Mouse (Mus musculus) forebrain, postnatal 0 days (tissue): Measurements from ENCODE around the gene Slc9a3. TPM values are rescaled to one million over a fixed set of nuclear protein-coding genes. Genes with fewer than 3 reads are reported as not detected.

Source experiments
- ATAC-seq: fragments of 200-750 bp; cut with Nextera tagmentation; 2 replicates; pipeline ENCODE4 v1.8.0; 2017; ENCODE audit warnings: mild to moderate bottlenecking, moderate library complexity
- DNase-seq: peaks from one replicate; pipeline ENCODE4 v3.0.0-alpha.2; 2015
- H3K27ac ChIP-seq: fragments of 300-500 bp; sonication (generic); 2 replicates; pipeline ENCODE4 v1.5.1; 2014; ENCODE audit warnings: low read depth, mild to moderate bottlenecking, antibody characterized with exemption, low read length, moderate library complexity, mixed read lengths
- H3K27me3 ChIP-seq: fragments of 300-500 bp; sonication (generic); 2 replicates; pipeline ENCODE4 v1.6.1; 2014; ENCODE audit warnings: mild to moderate bottlenecking, low read length, mixed read lengths; ENCODE audit not compliant: insufficient read depth
- H3K36me3 ChIP-seq: fragments of 300-500 bp; sonication (generic); 2 replicates; pipeline ENCODE4 v1.6.1; 2014; ENCODE audit warnings: mild to moderate bottlenecking, moderate library complexity; ENCODE audit not compliant: insufficient read depth
- H3K4me1 ChIP-seq: fragments of 300-500 bp; sonication (generic); 2 replicates; pipeline ENCODE4 v1.6.1; 2014; ENCODE audit warnings: antibody characterized with exemption; ENCODE audit not compliant: insufficient read depth
- H3K4me2 ChIP-seq: fragments of 300-500 bp; sonication (generic); 2 replicates; pipeline ENCODE4 v1.6.1; 2014; ENCODE audit warnings: low read depth, mild to moderate bottlenecking, moderate library complexity
- H3K4me3 ChIP-seq: fragments of 300-500 bp; sonication (generic); 2 replicates; pipeline ENCODE4 v1.5.1; 2014; ENCODE audit warnings: low read depth, low read length, mixed read lengths
- H3K9ac ChIP-seq: fragments of 300-500 bp; sonication (generic); 2 replicates; pipeline ENCODE4 v1.6.1; 2014; ENCODE audit warnings: mild to moderate bottlenecking
- H3K9me3 ChIP-seq: fragments of 300-500 bp; sonication (generic); 2 replicates; pipeline ENCODE4 v1.6.1; 2016; ENCODE audit warnings: low read length
- CTCF ChIP-seq: sonication (generic); IDR thresholded peaks from 2 replicates; pipeline ENCODE4 v1.5.1; 2016; ENCODE audit warnings: antibody characterized with exemption, control low read depth, low read depth
- WGBS: fragments of 180-500 bp; shearing (Covaris S2); extraction: QIAGEN DNeasy Blood & Tissue Kit; methylation state at CpG from one replicate; pipeline ENCODE4 v1.1.7; 2014; 5-methylcytosine and 5-hydroxymethylcytosine counted together
- polyA plus RNA-seq: library from polyadenylated mRNA; unstranded; fragments of >200 nt; fragmentation: Nextera tagmentation; extraction: Ambion mirVana; gene quantifications from 2 replicates; pipeline ENCODE4 v1.2.1, GENCODE M21; 2015
- total RNA-seq: library from RNA; depleted of rRNA; stranded (reverse); fragments of >200 nt; gene quantifications from 2 replicates; pipeline ENCODE4 v1.2.3, GENCODE M21; 2014

Gene Slc9a3
- total and polyA plus RNA-seq, 2 experiments from 2014 or later: 0.29 to 0.40 TPM

DNA sequence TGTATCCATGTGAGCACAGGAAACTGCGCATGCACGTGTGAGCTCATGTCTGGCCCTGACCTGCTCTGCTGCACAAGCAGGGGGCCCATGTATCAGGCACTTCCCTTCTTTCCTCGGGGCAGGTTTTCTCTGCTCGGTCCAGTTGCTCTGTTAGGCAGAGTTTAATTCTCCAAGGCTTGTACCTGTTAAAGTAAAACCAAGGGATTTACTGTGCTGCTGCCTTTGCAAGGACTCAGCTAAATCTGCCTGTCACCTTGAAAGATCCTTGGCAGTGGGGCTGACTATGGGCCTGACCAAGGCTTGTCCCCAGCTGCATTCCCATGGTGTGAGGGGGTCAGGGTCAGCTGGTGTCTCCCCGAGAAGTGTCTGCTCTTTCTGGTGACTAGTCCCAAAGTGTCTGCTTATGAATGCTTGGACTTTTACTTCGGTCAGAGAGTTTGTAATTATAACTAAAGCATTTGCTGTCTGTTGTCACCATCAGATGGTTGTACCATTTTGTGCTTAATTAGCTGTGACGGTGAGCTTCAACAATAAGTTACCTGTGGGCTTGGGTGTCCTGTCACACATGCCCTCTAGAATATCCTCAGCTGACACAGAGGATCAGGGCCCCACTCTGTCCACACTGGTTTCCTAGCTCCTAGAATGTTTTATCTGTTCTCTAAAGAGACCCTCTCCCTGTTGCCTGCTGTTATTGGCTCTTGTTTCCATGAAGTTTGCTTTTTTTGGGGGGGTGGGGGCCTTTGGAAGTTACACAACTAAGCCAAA lies 23.0 kb downstream of the Slc9a3 start:
- no peaks in the 10 kb centered on the region for H3K36me3 ChIP-seq
- DNase-seq: no peak
- ATAC-seq: no peak
- H3K27me3 ChIP-seq: no peaks in the 10 kb centered on the region
- no peak overlapping the region for H3K4me2 ChIP-seq
- no peak overlapping the region for H3K9ac ChIP-seq
- no peak overlapping the region for H3K27ac ChIP-seq
- TF ChIP-seq CTCF: no peak
- H3K4me3 ChIP-seq: no peak overlapping the region
- no peaks in the 10 kb centered on the region for H3K9me3 ChIP-seq
- WGBS: 82% methylated on average over 7 of the region's 7 CpGs
- no peaks in the 10 kb centered on the region for H3K4me1 ChIP-seq

DNA sequence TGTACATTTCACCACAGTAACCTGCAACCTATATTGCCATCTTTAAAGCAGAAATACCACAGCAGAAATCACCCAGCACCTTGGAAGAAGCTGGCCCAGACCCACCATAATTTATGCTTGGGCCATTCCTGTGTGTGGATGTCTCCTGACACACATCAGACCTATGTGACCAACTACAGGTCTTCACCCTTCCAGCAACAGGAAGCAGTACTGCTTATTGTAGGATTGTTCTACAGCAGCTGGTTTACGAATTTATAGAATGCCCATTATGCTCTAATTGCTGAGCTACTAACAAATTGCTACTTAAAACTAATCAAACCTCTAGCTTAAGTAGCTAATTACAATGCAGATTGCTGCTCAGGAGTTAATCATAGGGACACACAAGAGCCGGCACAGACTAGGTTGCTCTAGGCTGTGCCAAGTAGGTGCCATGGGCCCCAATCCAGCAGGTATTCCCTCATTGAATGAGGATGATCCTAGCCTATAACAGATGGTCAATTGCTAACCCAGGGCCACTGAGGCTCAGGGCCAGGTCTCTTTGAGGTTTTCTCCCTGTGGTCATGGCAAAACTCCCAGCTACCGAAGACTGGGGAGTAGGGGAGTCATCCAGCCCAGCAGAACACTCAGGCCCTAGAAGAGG lies 24.8 kb downstream of the Slc9a3 start:
- TF ChIP-seq CTCF: no peak
- Histone ChIP-seq H3K9ac (no peak overlapping the region), H3K4me3 (no peak overlapping the region), H3K27ac (no peak overlapping the region), H3K9me3 (no peaks in the 10 kb centered on the region), H3K36me3 (no peaks in the 10 kb centered on the region), H3K27me3 (no peaks in the 10 kb centered on the region), H3K4me1 (no peaks in the 10 kb centered on the region), H3K4me2 (no peak overlapping the region)
- no peak for ATAC-seq
- DNase-seq: no peak
- WGBS: 37% methylated on average over 3 of the region's 3 CpGs

DNA sequence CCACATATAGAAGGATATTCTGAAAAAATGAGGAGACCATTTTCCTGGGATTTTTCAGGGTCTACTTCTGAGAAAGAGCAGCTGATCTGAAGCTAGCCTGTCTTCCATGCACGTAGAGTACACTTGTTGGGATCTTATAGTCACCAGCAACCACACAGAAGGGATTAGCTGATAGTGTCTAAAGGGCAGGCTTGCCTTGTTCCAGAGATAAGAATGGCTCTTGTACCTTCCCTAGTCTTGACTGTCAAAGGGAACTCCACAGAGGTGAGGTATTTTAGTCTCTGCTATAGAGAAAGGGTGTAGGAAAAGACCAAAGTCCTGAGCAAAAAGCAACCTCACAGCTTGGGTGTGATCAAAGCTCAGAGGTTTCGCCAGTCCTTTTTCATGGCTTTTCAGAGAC lies 26.1 kb downstream of the Slc9a3 start:
- Histone ChIP-seq H3K36me3 (no peaks in the 10 kb centered on the region), H3K4me1 (no peaks in the 10 kb centered on the region), H3K9ac (no peak overlapping the region), H3K27me3 (no peaks in the 10 kb centered on the region), H3K4me2 (no peak overlapping the region), H3K27ac (no peak overlapping the region), H3K9me3 (no peaks in the 10 kb centered on the region), H3K4me3 (no peak overlapping the region)
- ATAC-seq (no peak), DNase-seq (no peak)
- WGBS: 76% methylated on average over 2 of the region's 2 CpGs
- TF ChIP-seq CTCF: no peak

DNA sequence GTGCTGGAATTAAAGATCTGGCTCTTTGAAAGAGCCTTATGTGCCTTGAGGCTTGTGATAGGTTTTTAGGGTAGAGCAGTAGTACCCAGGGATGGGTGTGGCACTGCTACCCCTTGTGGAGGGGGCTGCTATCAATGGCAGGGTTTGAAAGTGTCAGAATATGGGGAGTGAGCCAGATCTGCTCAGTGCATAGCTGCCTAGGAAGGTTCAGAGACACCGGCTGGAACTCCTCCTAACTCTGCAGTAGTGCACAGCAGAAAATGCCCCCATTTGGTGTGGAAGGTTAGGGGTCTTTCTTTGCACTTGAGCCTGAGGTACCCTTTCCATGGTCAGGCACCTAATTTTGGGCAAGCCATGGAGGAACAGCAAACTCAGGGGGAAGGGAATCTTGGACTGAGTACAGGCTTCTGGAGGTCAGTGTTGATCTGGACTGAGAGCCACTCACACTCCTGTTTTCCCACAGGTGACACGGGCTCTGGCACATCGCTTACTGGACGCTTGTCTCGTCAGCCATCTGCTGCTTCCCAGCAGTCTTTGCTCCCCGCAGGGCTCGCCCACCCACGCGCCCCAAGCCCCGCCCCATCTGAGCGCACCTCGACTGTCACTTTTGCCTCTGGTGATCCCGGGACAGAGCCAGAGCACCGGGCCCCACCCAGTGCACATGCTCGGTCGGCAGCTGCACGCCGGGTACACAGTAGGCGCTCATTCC lies 45.2 kb downstream of the Slc9a3 start:
- Histone ChIP-seq H3K9me3 (no peaks in the 10 kb centered on the region), H3K4me3 (peak overlapping the region; percentile 44), H3K4me1 (peaks cover 9% of the 10 kb centered on the region), H3K27me3 (no peaks in the 10 kb centered on the region), H3K4me2 (peak overlapping the region; percentile 74), H3K27ac (no peak overlapping the region), H3K9ac (peak overlapping the region; percentile 59), H3K36me3 (peaks cover 18% of the 10 kb centered on the region)
- TF ChIP-seq CTCF: no peak
- ATAC-seq: peak; percentile 83
- peak; percentile 63 for DNase-seq
- 9% methylated on average over 19 of the region's 19 CpGs for WGBS

DNA sequence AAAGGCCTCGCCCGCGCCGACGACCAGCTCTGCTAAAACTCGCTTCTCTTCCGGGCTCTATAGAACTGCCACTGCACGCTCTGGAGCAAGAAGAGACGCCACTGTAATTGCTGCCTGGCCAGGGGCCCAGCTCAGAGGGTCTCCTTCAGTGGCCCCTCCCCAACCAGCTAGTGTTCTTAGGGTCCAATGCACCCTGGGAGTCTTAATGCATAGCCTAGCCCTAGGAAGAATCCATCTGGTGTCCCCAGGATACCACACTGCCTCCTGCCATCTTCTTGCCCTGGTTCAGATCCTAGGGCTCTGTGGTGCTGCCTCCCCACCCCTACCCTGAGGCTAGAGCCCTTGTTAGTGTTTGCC lies 45.8 kb downstream of the Slc9a3 start:
- peaks cover 24% of the 10 kb centered on the region for H3K36me3 ChIP-seq
- H3K4me3 ChIP-seq: peak overlapping the region; percentile 44
- no peak for TF ChIP-seq CTCF
- peak; percentile 60 for ATAC-seq
- peak overlapping the region; percentile 59 for H3K9ac ChIP-seq
- no peaks in the 10 kb centered on the region for H3K9me3 ChIP-seq
- H3K4me1 ChIP-seq: peaks cover 9% of the 10 kb centered on the region
- peak overlapping the region; percentile 74 for H3K4me2 ChIP-seq
- 12% methylated on average over 9 of the region's 9 CpGs for WGBS
- DNase-seq: no peak
- no peaks in the 10 kb centered on the region for H3K27me3 ChIP-seq
- no peak overlapping the region for H3K27ac ChIP-seq

DNA sequence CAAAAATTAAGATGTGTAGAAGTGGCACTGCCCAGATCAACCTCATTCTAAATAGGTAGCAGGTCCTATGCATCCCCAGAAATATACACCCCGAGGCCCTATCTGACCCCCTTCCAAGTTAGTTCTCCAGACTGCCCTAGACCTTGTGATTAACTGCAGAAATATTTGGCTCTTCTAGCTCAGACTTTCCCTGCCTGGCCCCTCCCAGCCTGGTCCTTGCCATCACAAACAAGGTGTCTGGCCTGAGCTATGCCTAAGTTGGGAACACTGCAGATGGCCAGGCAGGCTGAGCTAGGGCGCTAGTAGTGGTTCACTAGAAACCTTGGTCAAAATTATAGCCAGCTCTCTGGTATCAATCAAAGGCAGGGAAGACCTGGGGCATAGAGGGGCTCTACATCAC lies 46.2 kb downstream of the Slc9a3 start:
- WGBS: 89% methylated on average over 2 of the region's 2 CpGs
- H3K9me3 ChIP-seq: no peaks in the 10 kb centered on the region
- H3K9ac ChIP-seq: no peak overlapping the region
- ATAC-seq (0 out of 2 replicates have a peak, but pooled peaks have one; percentile 2), DNase-seq (no peak)
- no peak overlapping the region for H3K4me2 ChIP-seq
- TF ChIP-seq CTCF: no peak
- H3K4me3 ChIP-seq: no peak overlapping the region
- no peak overlapping the region for H3K27ac ChIP-seq
- H3K4me1 ChIP-seq: peaks cover 9% of the 10 kb centered on the region
- H3K36me3 ChIP-seq: peaks cover 28% of the 10 kb centered on the region
- no peaks in the 10 kb centered on the region for H3K27me3 ChIP-seq
